Mouse (Mus musculus) small intestine, adult 2 months (tissue): ENCODE data around the gene Mad1l1.

Experiments used
- CTCF ChIP-seq: fragments of 200-500 bp; IDR thresholded peaks from 2 replicates; pipeline ENCODE4 v1.5.1; 2012; ENCODE audit warnings: low read depth, mild to moderate bottlenecking, control low read depth, inconsistent platforms, low read length, moderate library complexity, mixed read lengths; ENCODE audit not compliant: insufficient replicate concordance, insufficient read length; ENCODE audit errors: extremely low read depth
- POLR2A ChIP-seq: fragments of 200-500 bp; IDR thresholded peaks from 2 replicates; pipeline ENCODE4 v1.6.1; 2012; ENCODE audit warnings: low read depth, mild to moderate bottlenecking, control low read depth, inconsistent platforms, low read length, moderate library complexity

DNA sequence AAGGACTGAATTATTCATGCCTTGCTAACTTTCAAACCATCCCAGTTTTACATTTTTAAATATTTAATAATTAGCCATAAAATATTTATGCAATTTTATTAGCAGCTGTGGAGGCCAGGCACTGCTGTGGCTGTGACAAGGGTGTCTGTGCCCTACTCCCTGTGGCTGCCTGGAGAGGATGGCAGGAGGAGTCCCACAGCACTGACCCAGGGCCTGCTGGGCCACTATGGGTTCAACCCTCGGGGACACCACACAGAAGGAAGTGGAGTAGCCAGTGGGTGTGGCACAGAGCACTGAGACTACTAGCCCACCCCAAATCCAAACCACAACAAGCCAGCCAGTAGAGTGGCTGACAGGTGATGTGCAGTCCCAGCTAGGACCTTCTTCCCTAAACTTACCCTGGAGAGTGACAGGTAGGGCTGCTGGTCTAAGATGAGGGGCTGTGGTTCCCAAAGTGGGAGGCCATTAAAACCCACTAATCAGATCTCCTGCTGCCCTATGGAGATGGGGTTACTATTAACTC lies 248.1 kb downstream of the Mad1l1 start:
- TF ChIP-seq POLR2A (no peak), CTCF (no peak)
